Mouse (Mus musculus) thymus, adult 2 months (tissue): ENCODE measurements around the gene Coq8b.

Source experiments
- CTCF ChIP-seq: fragments of 200-500 bp; IDR thresholded peaks from 2 replicates; pipeline ENCODE4 v1.5.1; 2012; ENCODE audit warnings: mild to moderate bottlenecking, control low read depth, low read length, moderate library complexity, borderline replicate concordance; ENCODE audit not compliant: control insufficient read depth, poor library complexity, insufficient read depth; ENCODE audit errors: extremely low read depth
- POLR2A ChIP-seq: fragments of 200-500 bp; IDR thresholded peaks from 2 replicates; pipeline ENCODE4 v1.6.1; 2012; ENCODE audit warnings: mild to moderate bottlenecking, low read length, control low read depth, moderate library complexity; ENCODE audit not compliant: control insufficient read depth, poor library complexity, insufficient read depth; ENCODE audit errors: extremely low read depth

DNA sequence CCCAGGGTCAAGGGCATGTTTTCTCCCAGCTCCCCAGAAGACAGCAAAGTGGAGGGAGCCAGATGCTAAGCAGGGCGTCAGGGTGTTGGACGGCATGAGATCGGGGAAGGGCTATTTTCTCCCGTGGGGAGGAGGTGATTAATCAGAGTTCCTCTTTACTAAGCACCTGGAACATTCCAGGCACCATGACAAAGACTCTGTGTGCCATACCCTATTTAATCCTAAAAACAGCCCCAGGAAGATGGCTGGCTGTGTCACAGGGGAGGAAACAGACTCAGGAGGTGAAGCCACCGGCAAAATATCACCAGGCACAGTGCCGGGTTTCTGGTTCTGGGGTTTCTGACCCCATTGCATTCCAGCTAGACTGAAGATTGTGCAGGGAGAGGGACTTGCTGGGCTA lies 10.9 kb upstream of the Coq8b start:
- TF ChIP-seq POLR2A (no peak), CTCF (no peak)
